Comparison of ENCODE assay signal across 9 mouse cellular contexts in genomic region chr12:112339481-112340179, GRCm38 (mm10).
DNase-seq lines count a peak whose midpoint lies in the region; ATAC-seq and TF ChIP-seq lines count a peak whose summit lies in the region.
"Had no signal": no experiment of that assay in that cellular context is flagged by ENCODE, and none has a peak within 500 bp of the region (broad histone marks: within the 10 kb centered on the region; RNA-seq: fewer than 3 reads in every experiment).

No protein-coding gene starts in this region.

- no peaks in the 10 kb centered on the region for H3K4me1 ChIP-seq in stomach, postnatal 0 days (replicated peaks; ENCODE audit: control insufficient read depth, insufficient read depth)
- peaks cover 38% of the 10 kb centered on the region for H3K4me1 ChIP-seq in heart, embryonic 10.5 days

- WGBS in stomach, postnatal 0 days: 43% methylated on average over 11 of the region's 11 CpGs
- WGBS in heart, embryonic 10.5 days: 74% methylated on average over 11 of the region's 11 CpGs

- DNase-seq in cerebellum, postnatal 14 days: peak; percentile 52 to 57
- DNase-seq in cerebellum, adult 8-10 months: no peak
- DNase-seq in ovary, postnatal 14 days (ENCODE audit: low spot score): peak; percentile 21
- no peak for DNase-seq in ovary, postnatal 10 days (ENCODE audit: low spot score)
- peak; percentile 17 to 47 for DNase-seq in lung, adult 18-20 months
- DNase-seq in stomach, postnatal 0 days (ENCODE audit: low spot score): no peak
- DNase-seq in heart, embryonic 10.5 days (ENCODE audit: low spot score): no peak

- H3K9ac ChIP-seq in stomach, postnatal 0 days (ENCODE audit: low read length): no peak overlapping the region
- H3K9ac ChIP-seq: limb, embryonic 13.5 days had no signal

- H3K36me3 ChIP-seq in stomach, postnatal 0 days (ENCODE audit: control insufficient read depth, insufficient read depth, low read length): no peaks in the 10 kb centered on the region
- no peaks in the 10 kb centered on the region for H3K36me3 ChIP-seq in heart, embryonic 10.5 days
- H3K36me3 ChIP-seq: limb, embryonic 13.5 days had no signal

- no peaks in the 10 kb centered on the region for H3K27me3 ChIP-seq in stomach, postnatal 0 days (ENCODE audit: control insufficient read depth, insufficient read depth, low read length)
- H3K27me3 ChIP-seq in heart, embryonic 10.5 days (ENCODE audit: insufficient read depth, poor library complexity, severe bottlenecking): peaks cover 55% of the 10 kb centered on the region

- TF ChIP-seq CTCF in stomach, postnatal 0 days (IDR thresholded peaks at IDR 0.05; ENCODE audit: low read depth): no peak

- no peak for TF ChIP-seq EP300 in stomach, postnatal 0 days (optimal IDR thresholded peaks at IDR 0.05)

- no peak overlapping the region for H3K4me3 ChIP-seq in stomach, postnatal 0 days (ENCODE audit: low read depth, low read length)
- H3K4me3 ChIP-seq in heart, embryonic 10.5 days: no peak overlapping the region
- H3K4me3 ChIP-seq: limb, embryonic 13.5 days had no signal

- H3K9me3 ChIP-seq in stomach, postnatal 0 days (ENCODE audit: control insufficient read depth, low read length): no peaks in the 10 kb centered on the region
- H3K9me3 ChIP-seq in heart, embryonic 10.5 days: no peaks in the 10 kb centered on the region
- H3K9me3 ChIP-seq: limb, embryonic 13.5 days had no signal

- peak; percentile 24; the same call in 1 of the 2 replicates for ATAC-seq in stomach, postnatal 0 days (ENCODE audit: low FRiP score, low TSS enrichment)
- no peak for ATAC-seq in activated CD4-positive, CD25-positive, alpha-beta regulatory T cell, adult 4 months

- H3K27ac ChIP-seq in stomach, postnatal 0 days (replicated peaks): no peak overlapping the region
- no peak overlapping the region for H3K27ac ChIP-seq in heart, embryonic 10.5 days
- H3K27ac ChIP-seq: limb, embryonic 13.5 days had no signal

- H3K4me2 ChIP-seq in stomach, postnatal 0 days (replicated peaks; ENCODE audit: low read depth): no peak overlapping the region
- H3K4me2 ChIP-seq: limb, embryonic 13.5 days had no signal

Comparison
In these comparisons a context has a peak if more than half of its experiments do, and no peak if none do; other contexts are left out.
1. DNase-seq: peak in cerebellum, postnatal 14 days (2 of 2), ovary, postnatal 14 days (single experiment) and lung, adult 18-20 months (2 of 2); none in cerebellum, adult 8-10 months (single experiment), ovary, postnatal 10 days (single experiment), stomach, postnatal 0 days (single experiment) and heart, embryonic 10.5 days (single experiment).